Mouse (Mus musculus): ENCODE data around the gene Samsn1. TPM values are rescaled to one million over a fixed set of nuclear protein-coding genes. Genes with fewer than 3 reads are reported as not detected.

The Samsn1 gene
- polyA plus RNA-seq, 1 experiment from 2014 or later = 10.2 TPM

- Histone ChIP-seq H3K4me2 (no peak overlapping the region), H3K4me3 (replicated peaks) (no peak overlapping the region), H3K9ac (no peak overlapping the region), H3K9me3 (replicated peaks) (no peaks in the 10 kb centered on the region), H3K27ac (replicated peaks) (no peak overlapping the region), H3K4me1 (replicated peaks) (0 out of 2 replicates have a peak, but pooled peaks cover 6% of the 10 kb centered on the region), H3K27me3 (no peaks in the 10 kb centered on the region), H3K36me3 (replicated peaks) (peaks cover 12% of the 10 kb centered on the region; the same call in 1 of the 2 replicates)
- WGBS (ENCODE audit: insufficient replicate concordance) = 59% methylated on average over 4 of the region's 4 CpGs
- ATAC-seq (ENCODE audit: insufficient read depth) = no peak
These were observed 146.2 kb downstream of the Samsn1 start for GRCm38 (mm10) chr16:75875896-75876295.

- no peak overlapping the region for H3K4me2 ChIP-seq
- no peaks in the 10 kb centered on the region for H3K9me3 ChIP-seq (replicated peaks)
- peaks cover 12% of the 10 kb centered on the region; the same call in 1 of the 2 replicates for H3K36me3 ChIP-seq (replicated peaks)
- no peaks in the 10 kb centered on the region for H3K27me3 ChIP-seq
- ATAC-seq (ENCODE audit: insufficient read depth) = no peak
- no peak overlapping the region for H3K4me3 ChIP-seq (replicated peaks)
- no peak overlapping the region for H3K27ac ChIP-seq (replicated peaks)
- WGBS (ENCODE audit: insufficient replicate concordance) = 55% methylated on average over 2 of the region's 2 CpGs
- H3K9ac ChIP-seq = no peak overlapping the region
- 0 out of 2 replicates have a peak, but pooled peaks cover 6% of the 10 kb centered on the region for H3K4me1 ChIP-seq (replicated peaks)
These were observed 147.6 kb downstream of the Samsn1 start for GRCm38 (mm10) chr16:75874508-75874907.

- Histone ChIP-seq H3K27ac (replicated peaks) (no peak overlapping the region), H3K27me3 (no peaks in the 10 kb centered on the region), H3K9me3 (replicated peaks) (no peaks in the 10 kb centered on the region), H3K4me3 (replicated peaks) (no peak overlapping the region), H3K36me3 (replicated peaks) (peaks cover 12% of the 10 kb centered on the region; the same call in 1 of the 2 replicates), H3K4me2 (no peak overlapping the region), H3K4me1 (replicated peaks) (0 out of 2 replicates have a peak, but pooled peaks cover 8% of the 10 kb centered on the region), H3K9ac (no peak overlapping the region)
- WGBS (ENCODE audit: insufficient replicate concordance) = 71% methylated on average over 8 of the region's 8 CpGs
- no peak for ATAC-seq (ENCODE audit: insufficient read depth)
These were observed 149.8 kb downstream of the Samsn1 start for GRCm38 (mm10) chr16:75872241-75872640.

- Histone ChIP-seq H3K9ac (no peak overlapping the region), H3K4me3 (replicated peaks) (no peak overlapping the region), H3K27me3 (no peaks in the 10 kb centered on the region), H3K9me3 (replicated peaks) (no peaks in the 10 kb centered on the region), H3K27ac (replicated peaks) (no peak overlapping the region), H3K36me3 (replicated peaks) (0 out of 2 replicates have a peak, but pooled peaks cover 3% of the 10 kb centered on the region), H3K4me1 (replicated peaks) (0 out of 2 replicates have a peak, but pooled peaks cover 5% of the 10 kb centered on the region), H3K4me2 (no peak overlapping the region)
- WGBS (ENCODE audit: insufficient replicate concordance) = 32% methylated on average over 6 of the region's 6 CpGs
- ATAC-seq (ENCODE audit: insufficient read depth) = no peak
These were observed 154.7 kb downstream of the Samsn1 start for GRCm38 (mm10) chr16:75867400-75867799.

- 73% methylated on average over 6 of the region's 6 CpGs for WGBS (ENCODE audit: insufficient replicate concordance)
- no peak overlapping the region for H3K4me2 ChIP-seq
- no peaks in the 10 kb centered on the region for H3K27me3 ChIP-seq
These were observed 156.6 kb downstream of the Samsn1 start for GRCm38 (mm10) chr16:75865505-75865904.

GRCm38 (mm10) chr16:75864673-75865072 lies 157.4 kb downstream of the Samsn1 start:
- H3K9ac ChIP-seq = no peak overlapping the region
- H3K36me3 ChIP-seq (replicated peaks) = no peaks in the 10 kb centered on the region
- no peaks in the 10 kb centered on the region for H3K27me3 ChIP-seq
- no peak for ATAC-seq (ENCODE audit: insufficient read depth)
- H3K4me1 ChIP-seq (replicated peaks) = peaks cover 5% of the 10 kb centered on the region; the same call in 1 of the 2 replicates
- no peak overlapping the region for H3K27ac ChIP-seq (replicated peaks)
- H3K4me2 ChIP-seq = no peak overlapping the region
- WGBS (ENCODE audit: insufficient replicate concordance) = 52% methylated on average over 2 of the region's 2 CpGs
- H3K9me3 ChIP-seq (replicated peaks) = no peaks in the 10 kb centered on the region
- H3K4me3 ChIP-seq (replicated peaks) = no peak overlapping the region

More at GRCm38 (mm10) chr16:75865505-75865904, 156.6 kb downstream of the Samsn1 start:
- no peaks in the 10 kb centered on the region for H3K9me3 ChIP-seq (replicated peaks)
- H3K9ac ChIP-seq = no peak overlapping the region
- H3K4me3 ChIP-seq (replicated peaks) = no peak overlapping the region
- no peak for ATAC-seq (ENCODE audit: insufficient read depth)
- no peaks in the 10 kb centered on the region for H3K36me3 ChIP-seq (replicated peaks)
- no peak overlapping the region for H3K27ac ChIP-seq (replicated peaks)
- H3K4me1 ChIP-seq (replicated peaks) = peaks cover 5% of the 10 kb centered on the region; the same call in 1 of the 2 replicates

DNA sequence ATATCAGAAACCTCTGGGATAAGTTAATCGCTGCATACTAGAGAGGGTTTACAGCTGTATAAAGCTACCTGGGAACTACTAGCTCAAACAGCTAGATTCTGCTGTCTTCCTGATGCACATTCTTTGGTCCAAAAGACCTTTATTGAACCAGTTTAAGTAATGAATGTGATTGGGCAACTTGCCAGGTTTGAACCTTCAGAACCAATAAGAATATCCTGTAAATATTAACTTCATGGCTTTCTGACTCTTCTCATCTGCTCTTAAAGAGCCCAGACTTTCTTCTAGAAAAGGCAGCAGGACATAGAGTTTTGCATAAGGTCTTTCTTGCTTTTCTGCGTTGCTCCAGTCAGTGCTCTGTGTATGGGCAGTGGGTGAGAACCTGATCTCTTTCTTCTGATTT lies 165.7 kb downstream of the Samsn1 start:
- H3K4me1 ChIP-seq (replicated peaks) = peaks cover 8% of the 10 kb centered on the region
- ATAC-seq (ENCODE audit: insufficient read depth) = no peak
- 64% methylated on average over 2 of the region's 2 CpGs for WGBS (ENCODE audit: insufficient replicate concordance)
- no peak overlapping the region for H3K4me2 ChIP-seq
- H3K4me3 ChIP-seq (replicated peaks) = no peak overlapping the region
- no peak overlapping the region for H3K9ac ChIP-seq
- no peaks in the 10 kb centered on the region for H3K9me3 ChIP-seq (replicated peaks)
- H3K27ac ChIP-seq (replicated peaks) = no peak overlapping the region
- H3K27me3 ChIP-seq = no peaks in the 10 kb centered on the region
- no peaks in the 10 kb centered on the region for H3K36me3 ChIP-seq (replicated peaks)

GRCm38 (mm10) chr16:75855402-75855801 lies 166.7 kb downstream of the Samsn1 start:
- Histone ChIP-seq H3K9me3 (replicated peaks) (no peaks in the 10 kb centered on the region), H3K4me1 (replicated peaks) (peaks cover 8% of the 10 kb centered on the region), H3K27me3 (no peaks in the 10 kb centered on the region), H3K4me3 (replicated peaks) (no peak overlapping the region), H3K9ac (no peak overlapping the region), H3K4me2 (no peak overlapping the region), H3K27ac (replicated peaks) (no peak overlapping the region), H3K36me3 (replicated peaks) (no peaks in the 10 kb centered on the region)
- 14% methylated on average over 7 of the region's 7 CpGs for WGBS (ENCODE audit: insufficient replicate concordance)
- peak; percentile 66 for ATAC-seq (ENCODE audit: insufficient read depth)

- no peak overlapping the region for H3K27ac ChIP-seq (replicated peaks)
- H3K27me3 ChIP-seq = no peaks in the 10 kb centered on the region
- no peaks in the 10 kb centered on the region for H3K9me3 ChIP-seq (replicated peaks)
- ATAC-seq (ENCODE audit: insufficient read depth) = no peak
- no peaks in the 10 kb centered on the region for H3K36me3 ChIP-seq (replicated peaks)
- 76% methylated on average over 9 of the region's 9 CpGs for WGBS (ENCODE audit: insufficient replicate concordance)
- peaks cover 8% of the 10 kb centered on the region; the same call in 1 of the 2 replicates for H3K4me1 ChIP-seq (replicated peaks)
- no peak overlapping the region for H3K4me3 ChIP-seq (replicated peaks)
- no peak overlapping the region for H3K4me2 ChIP-seq
- no peak overlapping the region for H3K9ac ChIP-seq
These were observed 168.4 kb downstream of the Samsn1 start for GRCm38 (mm10) chr16:75853556-75854271.

- H3K27ac ChIP-seq (replicated peaks) = no peak overlapping the region
- WGBS (ENCODE audit: insufficient replicate concordance) = 22% methylated on average over 2 of the region's 2 CpGs
- no peak overlapping the region for H3K9ac ChIP-seq
- no peak; the same call in 1 of the 2 replicates for ATAC-seq (ENCODE audit: insufficient read depth)
- H3K4me1 ChIP-seq (replicated peaks) = peaks cover 8% of the 10 kb centered on the region; the same call in 1 of the 2 replicates
- no peak overlapping the region for H3K4me3 ChIP-seq (replicated peaks)
- no peaks in the 10 kb centered on the region for H3K36me3 ChIP-seq (replicated peaks)
- no peak overlapping the region for H3K4me2 ChIP-seq
- H3K27me3 ChIP-seq = no peaks in the 10 kb centered on the region
- no peaks in the 10 kb centered on the region for H3K9me3 ChIP-seq (replicated peaks)
These were observed 169.6 kb downstream of the Samsn1 start for GRCm38 (mm10) chr16:75852485-75852884.

GRCm38 (mm10) chr16:75849039-75849438 lies 173.0 kb downstream of the Samsn1 start:
- Histone ChIP-seq H3K4me3 (replicated peaks) (no peak overlapping the region), H3K27ac (replicated peaks) (no peak overlapping the region), H3K27me3 (no peaks in the 10 kb centered on the region), H3K9me3 (replicated peaks) (no peaks in the 10 kb centered on the region), H3K4me2 (no peak overlapping the region), H3K9ac (no peak overlapping the region), H3K36me3 (replicated peaks) (no peaks in the 10 kb centered on the region), H3K4me1 (replicated peaks) (0 out of 2 replicates have a peak, but pooled peaks cover 11% of the 10 kb centered on the region)
- 76% methylated on average over 6 of the region's 6 CpGs for WGBS (ENCODE audit: insufficient replicate concordance)
- ATAC-seq (ENCODE audit: insufficient read depth) = no peak

All from liver, embryonic 15.5 days (tissue).